Mouse (Mus musculus): Measurements from ENCODE around the gene Gpr156.

DNA sequence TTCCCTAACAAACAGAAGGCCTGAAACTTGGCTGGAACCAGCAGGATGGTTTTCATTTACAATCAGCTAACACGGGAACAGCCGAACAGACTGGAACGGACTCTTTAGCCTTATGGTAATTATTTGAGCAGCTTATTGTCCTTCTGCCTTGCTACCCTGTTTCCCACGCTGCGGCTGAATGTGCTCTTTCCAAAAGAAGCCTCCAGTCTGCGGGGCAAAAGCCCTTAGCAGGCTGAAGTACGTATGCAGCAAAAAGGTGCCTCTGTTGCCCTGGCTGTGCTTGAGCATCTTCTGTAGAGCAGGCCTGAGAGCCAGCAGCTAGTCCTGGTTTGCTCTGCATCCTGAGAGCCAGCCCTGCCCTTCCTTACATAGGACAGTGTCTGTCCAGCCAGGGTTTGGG lies 83.9 kb downstream of the Gpr156 start:
- TF ChIP-seq ZNF384 (IDR thresholded peaks at IDR 0.05; ENCODE audit: low read depth, low read length) (no peak), ZC3H11A (IDR thresholded peaks at IDR 0.05; ENCODE audit: borderline replicate concordance, low read depth, low read length) (no peak)

All from ES-E14 (cell line).